Mouse (Mus musculus) kidney, adult 9 months (tissue): ENCODE data around the gene Gm5741.
"Not testable (repeated sequence)": the region's sequence is repeated elsewhere in the genome, so short reads cannot be mapped to it uniquely, and the experiment has no call there.

ENCODE experiments used
- DNase-seq: peaks from one replicate; pipeline ENCODE4 v3.0.0; 2022

The Gm5741 gene

GRCm38 (mm10) chr8:85067982-85068381, at the start of gene Gm5741:
Gm5741 (minus strand) TSS chr8:85067982.
- no peak for DNase-seq

- no peak for DNase-seq
These were observed 49.2 kb upstream of the Gm5741 start for GRCm38 (mm10) chr8:85116984-85117383.

DNA sequence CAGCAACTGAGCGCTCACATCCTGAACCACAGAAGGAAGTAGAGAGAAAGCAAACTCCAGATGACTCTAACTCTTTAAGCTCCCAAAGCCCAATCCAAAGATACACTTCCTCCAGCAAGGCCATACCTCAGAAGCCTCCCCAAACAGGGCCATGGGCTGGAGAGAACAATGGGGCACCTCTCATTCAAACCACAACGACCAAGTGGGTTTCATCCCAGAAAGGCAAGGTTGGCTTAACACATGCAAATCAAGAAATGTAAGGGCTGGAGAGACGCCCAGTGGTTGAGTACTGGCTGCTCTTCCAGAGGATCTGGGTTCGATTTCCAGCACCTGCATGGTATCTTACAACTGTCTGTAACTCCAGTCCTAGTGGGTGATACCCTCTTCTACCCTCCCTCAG, 47.7 kb upstream of the Gm5741 start:
- no peak for DNase-seq

GRCm38 (mm10) chr8:85113241-85113640, 45.5 kb upstream of the Gm5741 start:
- DNase-seq: no peak

GRCm38 (mm10) chr8:85100076-85100665, 32.4 kb upstream of the Gm5741 start:
- no peak for DNase-seq

- DNase-seq: no peak
These were observed 29.1 kb upstream of the Gm5741 start for GRCm38 (mm10) chr8:85096850-85097249.

GRCm38 (mm10) chr8:85096196-85096595, 28.4 kb upstream of the Gm5741 start:
- DNase-seq: no peak

- no peak for DNase-seq
These were observed 27.8 kb upstream of the Gm5741 start for GRCm38 (mm10) chr8:85095566-85095965.

- no peak for DNase-seq
These were observed 27.3 kb upstream of the Gm5741 start for GRCm38 (mm10) chr8:85095051-85095450.

- no peak for DNase-seq
These were observed 23.8 kb upstream of the Gm5741 start for GRCm38 (mm10) chr8:85091526-85092090.

- DNase-seq: no peak
These were observed 23.1 kb upstream of the Gm5741 start for GRCm38 (mm10) chr8:85090856-85091255.

GRCm38 (mm10) chr8:85088771-85089170, 21.0 kb upstream of the Gm5741 start:
- no peak for DNase-seq

DNA sequence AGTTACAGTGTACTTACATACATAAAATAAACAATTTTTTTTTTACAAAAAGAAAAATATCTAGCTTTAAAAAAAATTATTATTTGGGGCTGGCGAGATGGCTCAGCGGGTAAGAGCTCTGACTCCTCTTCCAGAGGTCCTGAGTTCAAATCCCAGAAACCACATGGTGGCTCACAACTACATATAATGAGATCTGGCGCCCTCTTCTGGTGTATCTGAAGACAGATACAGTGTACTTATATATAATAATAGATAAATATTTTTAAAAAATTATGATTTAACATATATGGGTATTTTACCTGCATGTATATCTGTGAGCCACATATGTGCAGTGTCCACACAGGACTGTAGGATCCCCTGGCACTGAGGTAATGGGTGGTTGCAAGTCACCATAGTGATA, 18.5 kb upstream of the Gm5741 start:
- no peak for DNase-seq

DNA sequence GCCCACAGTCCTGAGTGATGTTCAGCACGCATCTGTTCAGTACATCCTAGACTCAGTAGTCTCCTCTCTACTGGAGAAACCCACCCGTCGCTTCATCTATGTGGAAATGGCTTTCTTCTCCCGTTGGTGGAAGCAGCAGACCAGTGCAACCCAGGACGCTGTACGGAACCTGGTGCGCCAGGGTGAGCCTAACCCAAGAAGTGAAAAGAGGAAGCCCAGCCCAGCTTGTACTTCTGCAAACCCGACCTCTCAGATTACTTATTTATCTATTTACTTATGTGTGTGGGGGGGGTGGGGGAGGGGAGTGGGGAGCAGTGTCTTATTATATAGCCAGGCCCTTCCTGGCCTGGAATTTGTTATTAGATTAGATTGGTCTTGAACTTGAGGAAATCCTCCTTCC, 16.9 kb upstream of the Gm5741 start:
- no peak for DNase-seq

- peak; percentile 97 for DNase-seq
These were observed 15.5 kb upstream of the Gm5741 start, which contains the start of gene Man2b1 for GRCm38 (mm10) chr8:85083108-85083813. Man2b1 (plus strand) TSS chr8:85083270.

GRCm38 (mm10) chr8:85082169-85082568, 14.4 kb upstream of the Gm5741 start:
- DNase-seq: not testable (repeated sequence)

- no peak for DNase-seq
These were observed 13.4 kb upstream of the Gm5741 start, which contains the start of gene Wdr83 for GRCm38 (mm10) chr8:85081216-85081555. Wdr83 (minus strand) TSS chr8:85081306.

DNA sequence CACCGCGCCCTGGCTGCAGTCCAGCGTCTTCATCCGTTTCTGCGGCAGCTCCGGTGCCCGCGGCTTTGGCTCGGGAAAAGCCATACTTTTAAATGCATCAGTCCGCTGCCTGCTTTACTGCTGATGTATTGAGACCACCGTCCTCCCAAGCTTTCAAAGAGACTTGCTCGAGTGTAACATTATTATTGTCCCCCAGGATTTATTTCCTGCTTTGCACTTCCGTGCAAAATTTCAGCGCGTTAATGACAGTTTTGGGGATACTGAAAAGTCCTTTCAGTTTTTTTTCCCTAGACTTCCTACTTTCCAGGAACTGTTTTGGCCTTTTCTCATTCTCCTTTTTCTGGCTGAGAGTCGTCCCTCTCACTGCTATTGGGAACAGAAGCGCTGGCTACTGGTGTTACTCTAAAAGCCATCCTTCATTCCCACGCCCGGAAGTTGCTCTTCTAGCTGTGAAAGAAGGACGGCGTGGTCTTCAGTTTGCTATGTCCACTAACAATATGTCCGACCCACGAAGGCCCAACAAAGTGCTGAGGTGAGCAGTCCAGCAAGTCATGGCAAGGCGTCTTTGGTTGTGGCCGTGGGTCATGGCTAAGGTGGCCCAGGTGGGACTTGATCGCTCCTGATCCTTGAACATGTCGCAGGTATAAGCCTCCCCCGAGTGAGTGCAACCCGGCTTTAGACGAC, 12.9 kb upstream of the Gm5741 start, which contains the start of gene Wdr83os:
Gene Wdr83os, plus strand, starts transcription at position 209 of the 684 bp plus-strand sequence.
- peak; percentile 72 for DNase-seq

- no peak for DNase-seq
These were observed 12.4 kb upstream of the Gm5741 start for GRCm38 (mm10) chr8:85080214-85080531.

DNA sequence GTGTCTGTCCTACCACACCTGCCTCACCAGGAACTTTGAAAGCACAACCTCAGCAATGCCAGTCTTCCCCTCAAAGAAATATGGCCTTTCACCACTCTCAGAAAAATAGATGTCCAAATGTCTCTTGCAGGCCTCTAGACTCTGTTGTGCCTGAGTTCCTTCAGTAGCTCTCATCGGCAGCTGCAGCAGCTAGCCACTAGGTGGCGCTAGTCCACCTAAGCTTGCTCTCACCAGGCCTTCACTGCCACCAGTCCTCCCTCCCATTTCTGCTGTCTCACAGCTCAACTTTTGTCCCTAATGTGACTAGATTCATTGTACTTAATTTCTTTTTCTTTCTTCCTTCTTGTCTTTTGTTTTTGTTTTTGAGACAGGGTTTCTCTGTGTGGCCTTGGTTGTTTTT, 9.2 kb upstream of the Gm5741 start:
- DNase-seq: peak; percentile 86

GRCm38 (mm10) chr8:85076001-85076400, 8.2 kb upstream of the Gm5741 start:
- DNase-seq: peak; percentile 68

- no peak for DNase-seq
These were observed 6.8 kb upstream of the Gm5741 start for GRCm38 (mm10) chr8:85074617-85075016.

DNA sequence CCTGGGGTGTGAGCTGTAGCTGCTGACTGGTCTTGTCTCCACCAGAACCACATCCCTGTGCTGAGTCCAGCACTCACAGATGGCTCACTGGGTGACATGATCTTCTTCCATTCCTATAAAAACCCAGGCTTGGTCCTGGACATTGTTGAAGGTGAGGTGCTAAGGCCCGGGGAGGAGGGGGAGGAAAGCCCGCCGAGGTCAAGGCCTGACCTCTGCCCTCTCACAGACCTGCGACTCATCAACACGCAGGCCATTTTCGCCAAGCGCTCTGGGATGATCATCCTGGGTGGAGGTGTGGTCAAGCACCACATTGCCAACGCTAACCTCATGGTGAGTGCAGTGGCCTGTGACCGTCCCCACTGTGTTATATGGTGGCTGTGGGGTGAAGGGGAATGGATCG, 6.4 kb upstream of the Gm5741 start:
- no peak for DNase-seq
